Mouse (Mus musculus) monocyte, adult 5-6 weeks (primary cell): Measurements from ENCODE around the gene Cilp. TPM values are rescaled to one million over a fixed set of nuclear protein-coding genes. Genes with fewer than 3 reads are reported as not detected.
"Not testable (repeated sequence)": the region's sequence is repeated elsewhere in the genome, so short reads cannot be mapped to it uniquely, and the experiment has no call there.

ENCODE experiments used
- ATAC-seq: fragments of 153-309, 156-312 bp; replicated peaks from 2 replicates; pipeline ENCODE4 v1.8.0; 2017; ENCODE audit warnings: mild to moderate bottlenecking; ENCODE audit not compliant: low TSS enrichment, insufficient number of reproducible peaks, severe bottlenecking, poor library complexity, low FRiP score
- total RNA-seq: library from RNA; stranded (forward); fragments of 200-1000, 200-491, 200-594 nt; gene quantifications from 3 replicates; pipeline ENCODE4 v1.2.3, GENCODE M21; 2017

The Cilp gene
- total RNA-seq, 1 experiment from 2014 or later = not detected

DNA sequence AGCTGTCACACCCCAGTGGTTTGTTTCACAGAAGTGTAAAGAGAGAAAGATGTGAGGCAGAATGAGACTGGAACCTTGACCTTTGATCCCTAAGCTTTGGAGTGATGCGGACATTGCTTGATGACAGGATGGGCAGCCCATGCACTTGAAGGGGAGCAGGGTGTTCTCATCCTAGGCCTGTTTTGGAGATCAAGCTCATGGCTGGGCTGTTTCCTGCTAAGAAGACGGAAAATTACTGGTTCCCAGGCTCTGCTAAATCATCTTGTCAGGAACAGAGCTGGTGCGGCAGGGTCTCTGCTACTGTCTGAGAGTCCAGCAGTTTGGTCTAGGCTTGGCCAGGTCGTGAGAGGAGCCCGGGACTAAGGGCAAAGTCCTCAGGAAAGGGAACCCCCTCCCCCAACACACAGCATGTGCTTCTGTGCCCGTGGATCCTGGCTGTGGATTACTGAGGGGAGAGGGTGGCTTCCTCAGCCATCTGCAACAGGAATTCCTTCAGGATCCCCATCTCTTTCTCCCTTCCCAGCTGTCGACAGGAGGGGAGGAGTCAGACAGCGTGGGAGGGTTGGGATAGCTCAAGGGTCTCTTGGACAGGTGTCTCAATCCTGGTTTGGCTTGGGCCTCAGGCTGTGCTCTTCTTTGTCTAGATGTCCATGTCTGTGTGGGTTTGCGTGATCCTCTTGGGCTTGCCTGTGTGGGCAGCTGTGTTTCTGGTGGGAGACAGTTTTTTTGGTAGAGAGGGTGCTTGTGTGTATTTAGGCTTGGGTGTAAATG lies 20.8 kb upstream of the Cilp start:
- no peak for ATAC-seq

- ATAC-seq = no peak
These were observed 17.2 kb upstream of the Cilp start for GRCm38 (mm10) chr9:65247502-65248376.

- no peak for ATAC-seq
These were observed 16.6 kb upstream of the Cilp start for GRCm38 (mm10) chr9:65248377-65248690.

GRCm38 (mm10) chr9:65252026-65252425 lies 13.0 kb upstream of the Cilp start:
- ATAC-seq = no peak

- no peak for ATAC-seq
These were observed 8.9 kb upstream of the Cilp start for GRCm38 (mm10) chr9:65255906-65256600.

DNA sequence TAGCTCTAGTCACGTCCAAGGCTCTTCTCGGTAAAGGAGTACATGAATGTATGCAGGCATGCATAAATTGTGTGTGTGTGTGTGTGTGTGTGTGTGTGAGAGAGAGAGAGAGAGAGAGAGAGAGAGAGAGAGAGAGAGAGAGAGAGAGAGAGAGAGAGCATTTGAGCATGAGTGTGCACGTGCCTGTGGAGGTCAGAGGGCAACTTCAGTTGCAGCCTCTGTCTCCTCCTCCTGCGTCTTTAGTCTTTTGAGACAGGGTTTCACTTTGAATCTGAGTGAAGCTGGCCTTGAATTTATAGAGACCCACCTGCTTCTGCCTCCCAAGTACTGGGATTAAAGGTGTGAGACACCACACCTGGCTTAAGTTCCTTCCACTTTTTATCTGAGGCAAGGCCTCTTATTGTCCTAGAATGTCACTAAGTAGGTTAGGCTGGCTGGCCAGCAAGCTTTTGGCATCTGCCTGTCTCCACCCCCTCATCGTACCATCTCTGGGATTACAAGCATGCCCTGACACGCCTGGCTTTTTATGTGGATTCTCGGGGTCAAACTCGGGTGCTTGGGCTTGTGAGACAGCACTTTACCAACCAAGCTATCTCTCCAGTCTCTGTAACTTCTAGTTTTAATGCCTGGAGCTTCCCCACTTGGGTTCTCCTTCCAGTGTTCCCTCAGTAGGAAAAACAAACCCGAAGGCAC lies 7.6 kb upstream of the Cilp start:
- no peak for ATAC-seq

DNA sequence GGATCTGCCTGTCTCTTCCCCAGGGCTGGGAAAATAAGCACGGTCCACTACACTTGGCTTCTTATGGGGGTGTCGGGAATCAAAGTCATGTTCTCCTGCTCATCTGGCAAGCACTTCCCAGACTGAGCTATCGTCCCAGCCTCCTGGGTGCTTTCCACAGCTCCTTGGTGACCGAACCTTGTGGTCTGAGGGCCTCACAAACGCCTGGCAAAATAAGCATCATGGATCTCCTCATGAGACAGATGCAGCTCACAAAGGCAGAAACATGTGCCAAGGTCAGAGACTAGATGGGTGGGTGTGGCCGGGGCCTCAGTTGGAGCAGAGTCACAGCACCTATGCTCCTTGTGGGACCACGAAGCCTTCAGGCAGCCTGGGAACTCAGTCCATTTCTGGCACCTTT lies 5.6 kb upstream of the Cilp start:
- ATAC-seq = no peak

- ATAC-seq = no peak
These were observed 3.3 kb upstream of the Cilp start for GRCm38 (mm10) chr9:65261591-65262230.

DNA sequence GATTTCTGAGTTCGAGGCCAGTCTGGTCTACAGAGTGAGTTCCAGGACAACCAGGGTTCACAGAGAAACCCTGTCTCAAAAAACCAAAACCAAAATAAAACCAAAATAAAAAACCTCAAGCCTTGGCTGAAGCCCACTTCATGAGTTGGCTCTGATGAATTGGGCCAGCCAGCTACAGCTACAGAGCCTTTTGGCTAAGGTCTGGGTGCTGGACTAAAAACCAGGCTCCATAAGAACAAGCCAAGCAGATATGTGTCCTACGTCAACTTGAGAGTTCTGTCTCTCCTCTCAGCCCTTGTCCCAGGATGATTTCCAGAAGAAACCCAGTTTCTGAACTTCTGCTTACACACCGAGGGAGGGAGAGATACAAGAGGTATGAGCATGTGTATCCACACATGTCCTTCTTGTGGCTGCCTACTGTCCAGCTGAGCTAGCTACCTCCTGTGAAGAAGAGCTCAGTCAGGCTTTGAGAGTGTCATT lies 2.3 kb upstream of the Cilp start:
- no peak for ATAC-seq

DNA sequence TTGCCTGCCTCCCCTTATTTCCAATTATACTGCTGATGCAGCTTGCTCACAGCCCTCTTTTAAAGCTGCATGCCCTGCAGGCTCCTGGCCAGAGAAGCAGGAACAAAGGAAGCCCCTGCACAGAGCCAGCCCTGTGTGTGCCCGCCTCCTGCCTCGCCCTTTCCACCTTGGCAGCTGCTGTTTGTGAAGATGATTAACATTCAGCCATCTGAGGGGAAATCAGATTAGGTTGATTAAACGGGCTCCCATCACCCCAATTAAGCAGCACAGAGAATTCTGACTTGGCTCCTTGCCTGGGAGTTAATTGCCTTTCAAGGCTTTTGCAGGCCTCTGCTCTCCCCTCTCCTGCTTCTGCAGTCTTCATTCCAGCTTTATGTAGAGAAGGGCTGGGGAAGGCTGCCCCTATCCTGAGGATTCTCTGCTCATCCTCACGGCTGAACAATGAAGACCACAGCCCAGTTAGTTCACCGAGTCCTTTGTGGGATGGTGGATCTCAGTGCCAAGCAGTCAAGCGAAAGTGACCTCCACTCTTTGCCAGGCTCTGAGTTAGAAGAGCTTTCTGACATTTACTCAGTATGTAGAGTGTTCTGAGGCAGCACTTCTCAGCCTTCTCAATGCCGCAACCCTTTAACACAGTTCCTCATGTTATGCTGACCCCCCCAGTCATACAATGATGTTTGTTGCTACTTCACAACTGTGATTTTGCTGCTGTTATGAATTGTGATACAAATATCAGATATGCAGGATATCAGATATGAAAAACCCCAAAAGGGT lies 2.9 kb downstream of the Cilp start:
- ATAC-seq = no peak

DNA sequence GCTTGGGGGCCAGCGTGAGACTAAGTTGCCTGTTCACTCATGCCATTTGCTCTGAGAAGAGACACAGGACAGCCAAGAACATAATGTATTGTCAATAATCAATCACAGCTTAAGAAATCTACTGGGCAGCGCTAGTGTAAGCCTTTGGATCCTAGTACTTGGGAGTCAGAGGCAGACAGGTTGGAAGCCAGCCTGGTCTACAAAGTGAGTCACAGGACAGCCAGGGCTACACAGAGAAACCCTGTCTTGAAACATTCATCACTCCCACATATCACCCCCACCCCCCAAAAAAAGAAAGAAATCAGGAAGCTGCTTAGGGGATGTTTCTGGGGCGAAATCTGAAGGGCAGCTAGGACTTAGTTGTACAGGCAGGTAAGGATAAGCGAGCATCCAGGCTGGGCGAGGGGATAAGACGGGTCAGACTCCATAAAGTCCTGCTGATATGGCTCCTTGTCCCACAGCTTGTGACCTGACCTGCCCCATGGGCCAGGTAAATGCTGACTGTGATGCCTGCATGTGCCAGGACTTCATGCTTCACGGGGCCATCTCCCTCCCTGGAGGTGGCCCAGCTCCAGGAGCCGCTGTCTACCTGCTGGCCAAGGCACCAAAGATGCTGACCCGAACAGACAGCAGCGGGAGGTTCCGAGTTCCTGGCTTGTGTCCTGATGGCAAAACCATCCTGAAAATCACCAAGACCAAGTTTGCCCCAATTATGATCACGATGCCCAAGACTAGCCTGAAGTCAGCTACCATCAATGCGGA lies 8.2 kb downstream of the Cilp start:
- no peak for ATAC-seq

DNA sequence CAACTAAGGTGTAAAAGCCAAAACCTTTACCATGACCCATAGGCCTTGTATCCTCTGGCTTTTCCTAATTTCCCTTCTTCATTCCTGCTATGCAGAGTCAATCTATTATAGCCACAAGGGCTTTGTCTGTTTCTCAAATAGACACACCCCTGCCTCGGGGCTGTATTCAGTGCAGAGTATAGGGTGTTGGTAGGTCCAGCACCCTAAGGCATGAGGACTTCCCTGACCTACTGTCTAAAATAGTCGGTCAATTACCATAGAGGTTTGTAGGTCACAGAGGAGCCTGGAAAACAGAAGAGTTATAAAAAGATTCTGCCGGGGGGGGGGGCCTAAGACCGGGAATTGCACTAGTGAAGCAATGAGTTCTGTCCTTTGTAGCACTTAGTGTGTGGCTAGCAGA lies 8.9 kb downstream of the Cilp start:
- no peak for ATAC-seq

- not testable (repeated sequence) for ATAC-seq
These were observed 9.9 kb downstream of the Cilp start for GRCm38 (mm10) chr9:65274851-65275250.

GRCm38 (mm10) chr9:65275810-65276530 lies 11.0 kb downstream of the Cilp start:
- ATAC-seq = no peak

DNA sequence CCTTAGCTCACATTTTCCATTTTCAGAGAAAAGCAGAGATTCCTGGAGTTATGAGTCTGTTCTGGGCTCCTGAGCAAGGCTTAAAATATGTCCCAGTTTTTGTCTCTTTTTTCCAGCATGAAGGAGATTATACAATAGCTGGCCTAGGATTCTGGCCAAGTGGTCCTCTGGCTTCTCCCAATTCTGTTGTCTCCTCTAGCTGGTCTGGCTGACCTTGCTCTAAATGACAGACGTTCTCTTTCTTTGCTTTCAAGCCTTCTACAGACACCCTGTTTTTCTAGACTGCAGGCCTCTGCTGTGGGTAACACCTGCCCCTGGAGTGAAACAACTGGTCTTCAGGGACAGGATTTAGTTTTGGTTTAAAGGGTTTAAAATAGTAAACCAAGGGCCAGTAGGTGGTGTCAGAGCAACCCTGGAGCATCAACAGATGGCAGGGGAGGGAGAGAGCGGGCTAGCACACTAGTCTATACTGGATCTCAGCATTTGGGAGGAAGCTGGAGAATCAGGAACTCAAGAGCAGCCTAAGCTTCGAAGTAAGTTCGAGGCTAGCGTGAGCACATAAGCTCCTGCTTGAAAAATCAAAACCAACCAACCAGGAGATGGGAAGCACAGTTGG lies 16.7 kb downstream of the Cilp start:
- no peak for ATAC-seq

DNA sequence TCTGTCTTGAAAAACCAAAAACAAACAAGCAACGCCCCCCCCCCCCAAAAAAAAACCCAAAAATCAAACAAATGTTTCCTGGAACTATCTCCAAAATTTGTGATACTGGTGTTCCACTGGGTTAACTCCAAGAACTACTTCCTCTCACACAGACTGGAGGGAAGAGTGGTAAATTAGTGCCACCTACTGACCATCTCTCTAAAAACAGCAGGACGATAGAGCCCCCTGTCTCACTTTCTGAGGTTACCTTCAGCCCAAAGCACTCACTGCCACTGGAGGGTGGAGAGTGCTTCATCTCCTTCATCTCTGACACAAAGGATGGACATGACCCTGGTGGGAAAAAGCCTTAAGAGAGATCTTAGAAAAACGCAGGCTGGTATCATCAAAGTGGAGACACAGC lies 18.3 kb downstream of the Cilp start:
- no peak for ATAC-seq
